Mouse (Mus musculus): ENCODE results near the gene Abca2.

DNA sequence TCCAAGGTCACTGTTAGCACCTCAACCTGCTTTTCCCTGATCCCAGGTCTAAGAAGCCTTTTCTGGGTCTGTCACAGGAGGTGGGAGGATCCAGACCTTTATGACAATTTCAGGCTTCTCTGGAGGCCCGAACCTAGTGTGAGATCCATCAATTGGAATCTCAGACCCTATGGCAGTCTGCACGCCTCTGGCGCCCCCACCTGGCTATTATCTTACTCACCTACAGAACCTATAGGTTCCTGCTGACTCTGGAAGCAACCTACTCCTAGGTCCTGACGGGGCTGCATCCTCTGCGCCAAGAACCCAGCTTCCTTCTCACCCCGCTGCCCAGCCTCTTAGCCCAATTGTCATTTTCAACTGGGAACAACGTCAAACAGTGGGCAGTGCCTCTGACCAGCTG, 54.5 kb downstream of the Abca2 start:
- no peak for TF ChIP-seq POLR2A (IDR thresholded peaks at IDR 0.05; ENCODE audit: insufficient read depth, low read depth, low read length)
- TF ChIP-seq CTCF (IDR thresholded peaks at IDR 0.05): peak; percentile 72

Measured in heart, adult 2 months (tissue).